9 mouse cellular contexts compared by ENCODE assay signal in genomic region chr12:117751045-117751444, GRCm38 (mm10). TPM values are rescaled to one million over a fixed set of nuclear protein-coding genes. Genes with fewer than 3 reads are reported as not detected.
A peak's percentile ranks its signal among the peaks of the same experiment; 100 is the strongest.
DNase-seq lines count a peak whose midpoint lies in the region; ATAC-seq and TF ChIP-seq lines count a peak whose summit lies in the region.
"Had no signal": no experiment of that assay in that cellular context is flagged by ENCODE, and none has a peak within 500 bp of the region (broad histone marks: within the 10 kb centered on the region; RNA-seq: fewer than 3 reads in every experiment).

No protein-coding gene starts in this region.

- H3K4me1 ChIP-seq in heart, embryonic 14.5 days (ENCODE audit: control insufficient read depth in 2 of 2, insufficient read depth in 2 of 2, low read length in 2 of 2): peaks cover 21 to 42% of the 10 kb centered on the region in 2 experiments
- H3K4me1 ChIP-seq in E14TG2a.4 (replicated peaks; ENCODE audit: low read depth, low read length): peaks cover 76% of the 10 kb centered on the region
- H3K4me1 ChIP-seq in forebrain, embryonic 11.5 days (replicated peaks; ENCODE audit: control insufficient read depth, insufficient read depth, low read length): peaks cover 7% of the 10 kb centered on the region; the same call in 1 of the 2 replicates
- peaks cover 33% of the 10 kb centered on the region for H3K4me1 ChIP-seq in midbrain, embryonic 10.5 days

- H3K36me3 ChIP-seq in heart, embryonic 14.5 days (ENCODE audit: control insufficient read depth, insufficient read depth, low read length): peaks cover 30% of the 10 kb centered on the region
- H3K36me3 ChIP-seq in E14TG2a.4 (ENCODE audit: insufficient read depth, low read length): peaks cover 17% of the 10 kb centered on the region
- no peaks in the 10 kb centered on the region for H3K36me3 ChIP-seq in forebrain, embryonic 11.5 days (ENCODE audit: control insufficient read depth, insufficient read depth, low read length)
- H3K36me3 ChIP-seq in midbrain, embryonic 10.5 days: no peaks in the 10 kb centered on the region; the same call in 1 of the 2 replicates

- no peak overlapping the region for H3K4me3 ChIP-seq in heart, embryonic 14.5 days (ENCODE audit: control insufficient read depth in 1 of 2, insufficient read depth in 1 of 2, low read depth in 1 of 2, low read length in 2 of 2)
- peak overlapping the region; percentile 7 for H3K4me3 ChIP-seq in E14TG2a.4 (replicated peaks; ENCODE audit: low read length)
- no peak overlapping the region for H3K4me3 ChIP-seq in forebrain, embryonic 11.5 days (ENCODE audit: low read depth, low read length)
- peak overlapping the region; percentile 42 for H3K4me3 ChIP-seq in midbrain, embryonic 10.5 days

- WGBS in heart, embryonic 14.5 days: 16% methylated on average over 9 of the region's 9 CpGs
- WGBS in forebrain, embryonic 11.5 days: 30% methylated on average over 9 of the region's 9 CpGs
- 22% methylated on average over 9 of the region's 9 CpGs for WGBS in midbrain, embryonic 10.5 days

- H3K27ac ChIP-seq in heart, embryonic 14.5 days (replicated peaks in 1 of 2; ENCODE audit: control insufficient read depth in 1 of 2, insufficient read depth in 1 of 2, low read depth in 2 of 2, low read length in 2 of 2): peak overlapping the region; percentile 19 to 80
- H3K27ac ChIP-seq in forebrain, embryonic 11.5 days (ENCODE audit: low read depth, low read length): no peak overlapping the region
- peak overlapping the region; percentile 60 for H3K27ac ChIP-seq in midbrain, embryonic 10.5 days (replicated peaks)

- DNase-seq in heart, adult 11 months: no peak
- DNase-seq in forebrain, embryonic 11.5 days (ENCODE audit: low spot score): no peak
- DNase-seq in midbrain, embryonic 10.5 days (ENCODE audit: low spot score): no peak
- no peak for DNase-seq in thymus, adult 18-20 months
- no peak for DNase-seq in thymus, postnatal 25 days
- DNase-seq in adipocyte (ENCODE audit: low spot score): no peak
- DNase-seq: thymus, postnatal 36 days had no signal

- H3K9me3 ChIP-seq in heart, embryonic 14.5 days (ENCODE audit: control insufficient read depth, low read length): no peaks in the 10 kb centered on the region
- H3K9me3 ChIP-seq in E14TG2a.4 (ENCODE audit: low read length): no peaks in the 10 kb centered on the region
- no peaks in the 10 kb centered on the region for H3K9me3 ChIP-seq in forebrain, embryonic 11.5 days (ENCODE audit: control insufficient read depth, low read length)
- no peaks in the 10 kb centered on the region for H3K9me3 ChIP-seq in midbrain, embryonic 10.5 days (replicated peaks)

- ATAC-seq in heart, embryonic 14.5 days (ENCODE audit: insufficient number of reproducible peaks, insufficient read depth, low FRiP score, low read depth): no peak
- 0 out of 2 replicates have a peak, but pooled peaks have one; percentile 53 for ATAC-seq in forebrain, embryonic 11.5 days (replicated peaks; ENCODE audit: low FRiP score)

- TF ChIP-seq CTCF in E14TG2a.4 (conservative IDR thresholded peaks at IDR 0.05; ENCODE audit: low read length): no peak

- H3K4me2 ChIP-seq in heart, embryonic 14.5 days (ENCODE audit: low read length): peak overlapping the region; percentile 3
- H3K4me2 ChIP-seq in forebrain, embryonic 11.5 days (ENCODE audit: low read depth, low read length, severe bottlenecking): peak overlapping the region; percentile 34; the same call in 1 of the 2 replicates

- H3K9ac ChIP-seq in heart, embryonic 14.5 days (ENCODE audit: low read length): no peak overlapping the region
- H3K9ac ChIP-seq in forebrain, embryonic 11.5 days (ENCODE audit: low read length): no peak overlapping the region

- H3K27me3 ChIP-seq in heart, embryonic 14.5 days (ENCODE audit: control insufficient read depth, insufficient read depth, low read length): no peaks in the 10 kb centered on the region
- peaks cover 13% of the 10 kb centered on the region for H3K27me3 ChIP-seq in E14TG2a.4 (ENCODE audit: insufficient read depth, low read length)
- no peaks in the 10 kb centered on the region for H3K27me3 ChIP-seq in forebrain, embryonic 11.5 days (ENCODE audit: control insufficient read depth, insufficient read depth, low read length)
- H3K27me3 ChIP-seq in midbrain, embryonic 10.5 days (ENCODE audit: low read depth, poor library complexity, severe bottlenecking): peaks cover 26% of the 10 kb centered on the region

RNA-seq across cellular contexts. Expression of gene Cdca7l, which starts 53.0 kb away (rescaled TPM):
- 9.7 and 10.1 TPM in 2 replicates for polyA plus RNA-seq in heart, embryonic 14.5 days (2014; fragmentation: Nextera tagmentation; extraction: Ambion mirVana)
- polyA plus RNA-seq in forebrain, embryonic 11.5 days (2014; fragmentation: Nextera tagmentation; extraction: Ambion mirVana): 48.1 and 53.5 TPM in 2 replicates
- polyA plus RNA-seq in midbrain, embryonic 10.5 days (2016; fragmentation: Nextera tagmentation; extraction: Ambion mirVana): 46.2 and 55.8 TPM in 2 replicates

Comparison
In these comparisons a context has a peak if more than half of its experiments do, and no peak if none do; other contexts are left out.
1. H3K4me3 ChIP-seq: peak in E14TG2a.4 (single experiment) and midbrain, embryonic 10.5 days (single experiment); none in heart, embryonic 14.5 days (0 of 2) and forebrain, embryonic 11.5 days (single experiment).